Mouse (Mus musculus) frontal cortex, adult (tissue): ENCODE results near the gene Mdfic.

Experiments
- ATAC-seq: cut with Nextera tagmentation; 2 replicates; pipeline ENCODE4 v1.9.2; 2017; ENCODE audit warnings: mild to moderate bottlenecking, moderate library complexity, mixed read lengths; ENCODE audit not compliant: low TSS enrichment

Gene Mdfic

DNA sequence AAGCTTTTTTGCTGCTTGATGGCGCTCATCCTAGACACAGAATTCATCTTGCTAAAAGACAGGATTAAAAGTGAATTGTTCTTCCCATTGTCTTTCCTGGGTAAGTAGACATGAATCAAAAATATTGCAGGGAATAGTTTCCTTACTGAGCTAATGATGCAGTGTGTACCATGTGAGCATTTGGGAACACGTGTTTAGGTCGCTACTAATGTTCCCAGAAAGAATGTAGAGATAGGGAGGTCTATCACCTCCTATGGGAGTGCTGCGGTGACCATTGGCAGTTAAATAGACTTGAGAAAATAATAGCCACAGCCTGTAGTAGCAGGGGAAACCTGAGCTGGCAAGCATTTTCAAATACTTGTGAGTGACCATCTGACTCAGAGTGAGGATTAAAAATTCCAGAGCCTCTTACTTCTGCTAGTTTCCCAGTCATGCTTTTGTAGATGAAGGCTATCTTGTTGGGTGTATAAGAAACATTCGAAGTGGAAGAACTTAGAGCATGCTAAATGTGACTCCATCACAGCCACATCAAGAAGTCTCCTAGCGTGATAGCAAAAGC is 22.2 kb downstream of the Mdfic start:
- no peak for ATAC-seq

DNA sequence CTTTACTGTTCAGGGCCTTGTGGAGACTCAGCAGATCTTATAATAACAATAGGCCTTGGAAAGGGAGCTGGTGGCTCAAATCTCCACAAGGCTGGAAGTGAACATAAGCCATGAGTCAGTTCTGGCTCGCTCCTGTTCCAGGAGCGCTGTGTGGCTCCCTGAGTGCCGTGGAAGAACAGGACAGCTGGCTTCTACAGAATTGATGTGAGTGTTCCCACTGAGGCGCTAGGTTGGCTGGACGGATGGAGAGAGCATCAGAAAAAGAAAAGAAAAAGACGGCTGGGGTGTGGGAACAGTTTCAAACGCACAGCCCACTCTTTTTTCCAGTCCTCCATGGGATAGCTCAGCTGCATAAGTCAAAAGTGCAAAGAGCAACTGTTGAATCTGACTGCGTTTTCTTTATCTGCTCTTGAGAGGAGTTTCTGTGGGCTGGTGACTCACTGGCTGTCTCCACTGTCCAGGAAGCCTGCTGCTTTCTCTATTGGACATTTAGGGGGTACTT is 22.9 kb downstream of the Mdfic start:
- ATAC-seq, result peak; percentile 99

GRCm38 (mm10) chr6:15743793-15744192 is 23.3 kb downstream of the Mdfic start:
- ATAC-seq, result no peak

DNA sequence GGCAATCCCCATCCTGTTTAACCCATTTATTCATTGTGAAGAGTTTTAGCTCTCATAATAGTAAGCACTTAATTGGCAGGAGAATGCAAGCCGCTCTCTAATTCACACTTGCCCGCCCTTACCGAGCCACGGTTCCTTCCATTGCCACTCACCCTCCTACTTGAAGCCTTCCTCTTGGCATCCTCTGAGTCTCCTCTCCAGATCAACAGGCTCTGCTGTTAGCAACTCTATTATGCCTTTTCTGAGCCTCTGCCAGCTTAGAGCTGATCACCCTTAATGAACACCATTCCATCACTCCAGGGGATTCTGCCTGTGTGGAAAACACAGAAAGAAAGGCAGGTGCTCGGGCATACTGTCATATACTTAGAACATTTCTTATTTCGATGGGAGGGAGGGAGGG is 24.9 kb downstream of the Mdfic start:
- no peak for ATAC-seq

DNA sequence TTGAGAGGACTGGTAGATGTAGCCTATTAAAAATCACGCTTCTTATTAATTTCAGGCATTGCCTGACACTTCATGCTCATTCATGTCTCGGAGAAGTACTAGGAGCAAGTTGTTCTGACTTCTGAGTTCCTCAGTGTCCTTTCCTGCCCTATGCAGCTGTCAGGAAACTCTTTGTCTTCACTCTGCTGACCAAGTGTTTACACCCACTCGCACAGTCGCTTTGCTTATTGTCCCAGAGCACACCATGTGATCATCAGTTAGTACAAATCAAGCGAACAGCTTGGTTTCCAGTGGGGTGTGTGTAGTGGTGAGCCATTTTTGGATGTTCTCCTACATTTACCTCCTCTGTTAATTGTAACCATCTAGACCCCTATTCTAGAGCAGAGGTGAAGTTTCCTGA is 25.4 kb downstream of the Mdfic start:
- no peak for ATAC-seq

DNA sequence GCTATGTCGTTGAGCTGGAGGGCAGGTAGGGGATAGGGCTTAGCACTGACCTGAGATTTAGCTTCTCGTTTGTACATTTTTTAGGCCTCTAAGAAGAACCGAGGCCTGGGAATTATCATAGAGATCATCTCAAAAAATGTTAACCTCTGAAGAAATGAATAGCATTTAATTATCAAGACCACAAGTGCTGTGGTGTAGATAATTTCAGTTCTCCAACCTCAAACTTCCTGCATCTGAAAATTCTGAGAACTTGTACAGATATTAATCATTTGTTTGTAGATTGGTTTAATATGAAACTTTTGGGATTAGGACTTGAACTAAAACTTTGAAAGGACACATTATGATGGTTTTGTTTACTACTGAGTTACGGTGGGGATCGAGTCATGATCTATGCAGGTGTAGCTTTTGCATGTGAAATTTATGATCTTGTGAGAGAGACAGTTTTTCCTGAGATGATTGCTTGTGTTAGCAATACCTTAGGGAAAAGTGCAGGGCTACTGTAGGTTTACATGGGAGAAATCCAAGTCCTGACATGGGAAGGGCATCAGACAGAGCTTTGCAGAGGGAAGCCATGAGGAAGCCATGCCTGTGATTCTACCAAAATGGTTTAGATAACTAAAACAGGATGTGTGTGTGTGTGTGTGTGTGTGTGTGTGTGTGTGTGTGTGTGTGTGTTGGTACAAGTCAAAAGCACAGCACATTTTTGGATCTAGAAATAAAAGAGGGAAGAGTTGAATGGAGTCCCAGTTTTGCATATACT is 27.1 kb downstream of the Mdfic start:
- no peak for ATAC-seq

DNA sequence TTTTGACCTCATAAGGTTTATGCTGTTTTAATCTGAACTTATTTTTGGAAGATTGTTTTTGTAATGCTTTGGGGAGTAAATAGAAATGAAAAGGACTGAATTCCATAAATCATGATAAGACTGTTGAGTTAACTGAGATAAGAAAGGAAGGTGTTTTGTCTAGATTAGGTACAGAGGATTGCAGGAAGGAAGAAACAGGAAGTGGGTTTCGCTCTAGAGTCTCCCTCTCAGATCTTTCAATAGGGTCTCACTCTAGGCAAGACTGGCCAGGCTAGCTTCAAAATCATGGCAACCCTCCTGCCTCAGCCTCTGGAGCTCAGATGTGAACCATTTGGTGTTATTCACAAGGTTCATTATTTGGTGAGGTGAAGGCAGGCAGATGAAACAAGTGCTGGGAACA is 27.8 kb downstream of the Mdfic start:
- no peak for ATAC-seq

GRCm38 (mm10) chr6:15748943-15749342 is 28.5 kb downstream of the Mdfic start:
- no peak for ATAC-seq

- ATAC-seq, result no peak
Measured at GRCm38 (mm10) chr6:15750101-15750500, 29.6 kb downstream of the Mdfic start.

DNA sequence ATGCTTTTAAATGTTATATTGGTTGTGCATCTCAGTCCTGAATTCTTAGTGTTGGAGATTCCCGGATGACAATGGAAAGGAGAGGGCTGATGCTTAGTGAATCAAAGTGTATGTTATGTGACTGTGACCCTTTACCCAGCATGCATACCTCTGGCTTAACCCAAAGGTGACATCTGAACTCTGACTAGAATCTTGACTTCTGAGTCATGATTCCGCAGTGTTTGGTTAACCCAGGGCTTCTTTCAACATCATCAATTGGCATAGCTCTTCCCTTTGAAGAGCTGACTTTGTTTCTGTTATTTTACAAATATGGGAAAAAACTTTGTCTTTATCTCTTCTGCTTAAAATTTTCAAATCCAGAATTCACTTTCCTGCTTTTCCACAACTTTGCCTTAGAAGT is 30.9 kb downstream of the Mdfic start:
- no peak for ATAC-seq

DNA sequence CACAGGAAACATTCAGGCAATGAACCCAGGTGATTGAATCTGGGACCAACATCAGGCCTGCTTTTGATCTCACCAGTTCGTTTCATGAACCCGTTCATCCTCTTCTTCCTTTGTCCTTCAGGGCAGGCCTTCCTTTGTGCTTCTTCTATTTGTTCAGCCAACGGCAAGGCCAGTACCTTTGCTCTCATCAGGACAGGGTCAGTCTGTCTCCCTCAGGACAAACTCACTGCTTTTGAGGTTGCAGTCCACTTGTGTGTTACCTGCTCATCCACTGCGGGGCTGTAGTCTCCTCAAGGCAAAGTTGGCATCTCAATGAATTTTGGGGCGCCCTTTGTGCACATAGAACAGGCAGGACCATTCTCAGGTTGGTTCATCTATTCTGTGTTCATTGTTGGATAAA is 31.7 kb downstream of the Mdfic start:
- no peak for ATAC-seq

GRCm38 (mm10) chr6:15753208-15753607 is 32.7 kb downstream of the Mdfic start:
- no peak for ATAC-seq

GRCm38 (mm10) chr6:15758394-15758793 is 37.9 kb downstream of the Mdfic start:
- ATAC-seq, result no peak

GRCm38 (mm10) chr6:15760750-15761149 is 40.3 kb downstream of the Mdfic start:
- peak; percentile 57; the same call in 1 of the 2 replicates for ATAC-seq

DNA sequence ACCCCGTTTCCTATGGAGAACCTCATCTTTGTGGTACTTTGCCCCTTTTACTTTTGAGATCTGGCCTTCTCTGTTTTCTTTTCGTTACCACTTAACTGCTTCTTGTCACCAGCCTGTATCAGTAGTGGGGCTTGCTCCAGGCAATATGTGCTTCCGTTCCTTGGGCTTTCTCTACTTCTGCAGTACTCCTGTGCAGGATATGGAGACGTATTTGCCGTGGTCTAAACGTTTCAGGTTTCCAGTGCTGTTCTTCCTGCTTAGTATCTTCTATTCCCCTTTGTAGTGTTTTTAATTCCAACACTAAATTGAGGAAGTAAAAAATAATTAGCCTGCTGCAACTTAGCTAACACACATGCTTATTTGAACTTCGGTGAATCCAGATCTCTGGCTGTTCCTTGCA is 43.6 kb downstream of the Mdfic start:
- ATAC-seq, result no peak

DNA sequence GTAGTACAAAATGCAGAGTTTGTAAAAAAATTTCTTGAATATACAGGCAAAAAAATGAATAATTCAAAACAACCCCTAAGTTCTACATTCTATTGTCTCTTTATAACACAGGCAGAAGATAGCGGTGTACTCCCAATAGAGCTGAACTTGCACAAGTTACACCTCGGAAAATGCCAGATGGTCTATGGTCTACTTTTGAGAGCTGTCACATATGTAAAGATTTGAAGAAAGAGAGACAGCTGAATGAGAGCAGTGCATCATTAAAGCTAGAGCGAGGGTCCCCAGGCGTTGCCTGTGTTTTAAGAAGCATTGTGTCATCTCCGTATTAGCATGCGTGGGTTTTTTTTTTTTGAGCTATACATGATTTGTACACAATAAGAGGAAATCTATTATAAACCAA is 47.0 kb downstream of the Mdfic start:
- ATAC-seq, result peak; percentile 41; the same call in 1 of the 2 replicates

DNA sequence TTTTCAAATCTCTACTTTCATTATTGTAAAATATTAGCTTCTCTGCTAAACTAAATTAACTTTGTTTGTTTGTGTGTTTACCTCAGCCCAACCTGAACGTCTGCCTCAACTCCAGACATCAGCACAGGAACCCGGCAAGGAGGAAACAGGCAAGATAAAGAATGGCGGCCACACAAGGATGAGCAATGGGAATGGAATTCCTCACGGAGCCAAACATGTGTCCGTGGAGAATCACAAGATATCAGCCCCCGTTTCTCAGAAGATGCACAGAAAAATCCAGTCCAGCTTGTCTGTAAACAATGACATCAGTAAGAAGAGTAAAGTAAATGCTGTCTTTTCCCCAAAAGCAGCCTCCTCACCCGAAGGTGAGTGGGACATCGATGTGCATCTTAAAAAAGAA is 49.7 kb downstream of the Mdfic start:
- no peak for ATAC-seq

- ATAC-seq, result no peak
Measured at GRCm38 (mm10) chr6:15777070-15777469, 56.6 kb downstream of the Mdfic start.

DNA sequence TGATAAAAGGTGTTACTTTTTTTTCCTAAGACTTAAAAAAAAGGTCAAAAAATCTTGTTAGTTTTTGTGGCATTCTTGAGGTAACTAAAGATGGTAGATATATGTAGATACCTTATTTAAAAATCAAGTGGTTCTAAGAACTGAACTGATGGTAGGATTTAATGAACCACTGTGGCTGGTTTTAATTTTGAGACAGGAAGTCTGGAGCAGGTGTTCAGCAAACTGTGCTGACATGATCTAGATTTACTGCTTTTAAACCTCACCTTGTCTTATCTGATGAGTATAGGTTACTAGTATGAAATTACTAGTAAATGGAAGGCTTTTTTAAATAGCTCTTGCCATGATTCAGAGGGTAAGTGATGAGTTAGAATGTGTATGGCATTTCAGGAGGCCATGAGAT is 59.7 kb downstream of the Mdfic start:
- no peak for ATAC-seq

DNA sequence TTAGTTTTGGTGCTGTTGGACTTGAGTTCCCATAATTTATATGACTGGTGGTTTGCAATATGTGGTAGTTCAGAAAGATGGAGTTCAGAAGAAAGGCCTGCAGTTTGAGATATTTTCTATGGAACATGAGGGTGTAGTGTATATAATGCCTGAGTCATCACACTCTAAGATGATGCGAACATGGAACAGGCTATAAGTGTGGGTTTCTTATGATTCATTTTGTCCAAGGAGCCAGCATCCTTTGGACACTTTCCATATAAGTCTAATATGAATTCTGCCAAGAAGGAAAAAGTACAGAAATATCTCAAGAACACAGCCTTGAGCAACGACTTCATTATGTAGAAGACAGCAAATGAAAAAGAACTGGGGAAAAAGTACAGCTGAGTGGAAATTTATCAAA is 60.2 kb downstream of the Mdfic start:
- peak; percentile 97 for ATAC-seq

DNA sequence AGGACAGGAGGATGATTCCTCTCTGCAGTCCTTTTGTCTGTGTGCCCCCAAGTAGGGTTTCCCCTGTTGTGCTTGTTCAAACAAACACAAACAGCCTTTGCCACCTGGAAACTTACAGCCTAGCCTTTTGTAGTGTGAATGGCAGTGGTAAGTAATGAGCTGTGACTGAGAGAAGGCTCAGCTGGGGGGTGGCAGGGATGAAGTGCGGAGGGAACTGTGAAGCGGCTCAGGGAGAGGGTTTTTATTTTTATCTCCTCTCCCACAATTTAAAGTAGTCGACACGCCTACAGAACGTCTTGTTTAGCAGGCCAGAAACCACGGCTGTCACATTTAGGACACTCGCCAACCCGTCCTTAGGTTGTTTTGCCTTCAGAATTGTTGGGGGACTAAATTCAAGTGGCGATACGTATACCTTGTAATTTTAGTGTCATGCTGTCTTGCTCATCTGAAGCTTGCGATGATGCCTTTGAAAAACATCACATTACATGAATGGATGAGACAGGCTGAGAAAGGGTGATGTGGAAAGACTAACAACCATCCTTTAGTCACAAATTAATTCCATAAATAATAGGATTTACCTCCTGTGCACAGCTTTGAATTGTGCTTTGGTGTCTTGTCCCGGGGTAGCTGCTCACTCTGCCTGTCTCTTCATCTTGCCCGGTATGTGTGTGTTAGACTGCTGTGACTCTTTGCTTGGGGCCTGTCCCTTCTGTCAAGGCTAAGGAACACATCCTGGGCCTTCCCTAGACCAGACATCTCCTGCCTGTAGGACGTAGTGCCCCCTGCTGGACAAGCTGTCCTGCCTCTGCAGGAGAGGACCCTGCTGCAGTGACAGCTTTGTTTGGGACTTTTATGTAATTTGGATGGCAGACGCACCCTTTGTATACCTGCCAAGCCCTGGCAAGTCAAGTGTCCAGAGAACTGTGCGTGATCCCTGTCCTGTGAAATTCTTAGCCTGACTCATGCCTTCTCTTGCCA is 69.4 kb downstream of the Mdfic start:
- peak; percentile 84 for ATAC-seq
